Mouse (Mus musculus) duodenum, adult 2 months (tissue): ENCODE results near the gene S100a7a. TPM values are rescaled to one million over a fixed set of nuclear protein-coding genes. Genes with fewer than 3 reads are reported as not detected.

Experiments used
- polyA plus RNA-seq: library from polyadenylated mRNA; depleted of rRNA; stranded (reverse); fragments of >200 nt; gene quantifications from 2 replicates; pipeline ENCODE4 v1.2.3, GENCODE M21; 2012; ENCODE audit warnings: low replicate concordance; rRNA removed

Gene S100a7a
- not detected in 2 replicates for polyA plus RNA-seq

GRCm38 (mm10) chr3:90653717-90654116 lies at the start of gene S100a7a:
Gene S100a7a (plus strand): TSS chr3:90654017.

GRCm38 (mm10) chr3:90608223-90608622 lies 45.6 kb upstream of the S100a7a start, which contains the start of gene S100a5:
Gene S100a5 (plus strand): TSS chr3:90608523.

GRCm38 (mm10) chr3:90612728-90613291 lies 41.0 kb upstream of the S100a7a start, which contains the start of gene S100a6:
Gene S100a6 (plus strand): TSS chr3:90612882.

GRCm38 (mm10) chr3:90668846-90669245 lies 15.0 kb downstream of the S100a7a start, which contains the start of gene S100a8:
Gene S100a8 (plus strand): TSS chr3:90668978.

DNA sequence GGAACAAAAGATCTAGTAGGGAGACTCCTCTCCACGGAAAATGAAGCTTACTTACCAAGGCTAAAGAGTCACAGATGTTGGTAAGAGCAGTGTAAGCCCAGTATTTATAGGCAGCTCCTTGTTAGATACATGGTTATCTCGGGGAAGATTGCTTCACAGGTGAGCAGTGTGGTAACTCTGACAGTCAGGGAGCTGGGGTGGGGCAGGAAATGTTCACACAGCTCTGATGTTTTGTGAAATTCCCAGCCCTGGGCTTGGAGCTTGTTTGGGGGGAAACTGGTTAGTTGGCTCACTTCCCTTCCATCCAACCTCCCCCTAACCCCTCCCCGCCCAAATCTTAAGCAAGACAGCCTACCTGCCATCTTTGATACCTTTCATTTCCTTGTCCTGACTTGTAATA lies 41.8 kb downstream of the S100a7a start, which contains the start of gene S100a9:
TSS of gene S100a9 (minus strand) at position 109 of the 400 bp plus-strand sequence.

Other genes with a start within 250 kb of the S100a7a start
- gene Ints3, start 220.4 kb upstream of the S100a7a start, polyA plus RNA-seq, result 12.2 and 14.4 TPM in 2 replicates
- gene Npr1, start 188.2 kb upstream of the S100a7a start, polyA plus RNA-seq, result 4.3 and 4.9 TPM in 2 replicates
- gene Ilf2, start 177.9 kb upstream of the S100a7a start, polyA plus RNA-seq, result 4.3 and 4.6 TPM in 2 replicates
- gene Snapin, start 163.0 kb upstream of the S100a7a start, polyA plus RNA-seq, result 5.9 and 7.9 TPM in 2 replicates
- gene Chtop, start 144.5 kb upstream of the S100a7a start, polyA plus RNA-seq, result 21.1 and 21.8 TPM in 2 replicates
- 27.6 and 88.3 TPM in 2 replicates for gene S100a1, start 139.6 kb upstream of the S100a7a start, polyA plus RNA-seq
- 9.9 and 13.7 TPM in 2 replicates for gene S100a13, start 139.6 kb upstream of the S100a7a start, polyA plus RNA-seq
- gene S100a14, start 127.2 kb upstream of the S100a7a start, polyA plus RNA-seq, result 0.68 and 2.8 TPM in 2 replicates
- 57.6 and 80.1 TPM in 2 replicates for gene S100a16, start 116.8 kb upstream of the S100a7a start, polyA plus RNA-seq
- 0.39 TPM in 1 of 2 replicates, not detected in the other for gene S100a3, start 93.4 kb upstream of the S100a7a start, polyA plus RNA-seq
- gene S100a2, start 63.8 kb upstream of the S100a7a start, polyA plus RNA-seq, result not detected in 2 replicates
- gene Gm42674, start 52.1 kb upstream of the S100a7a start, polyA plus RNA-seq, result not detected in 2 replicates
- 0.39 and 0.67 TPM in 2 replicates for gene S100a4, start 50.2 kb upstream of the S100a7a start, polyA plus RNA-seq
- 0.53 TPM in 1 of 2 replicates, not detected in the other for gene S100a5, start 45.5 kb upstream of the S100a7a start, polyA plus RNA-seq
- 103 and 214 TPM in 2 replicates for gene S100a6, start 41.1 kb upstream of the S100a7a start, polyA plus RNA-seq
- gene S100a8, start 15.0 kb downstream of the S100a7a start, polyA plus RNA-seq, result not detected in 2 replicates
- not detected in 2 replicates for gene S100a9, start 41.7 kb downstream of the S100a7a start, polyA plus RNA-seq
- not detected in 2 replicates for gene Pglyrp4, start 72.9 kb downstream of the S100a7a start, polyA plus RNA-seq
- not detected in 2 replicates for gene Gm5849, start 123.9 kb downstream of the S100a7a start, polyA plus RNA-seq